Mouse (Mus musculus) forebrain, embryonic 11.5 days (tissue): Measurements from ENCODE around the gene Rab11b. TPM values are rescaled to one million over a fixed set of nuclear protein-coding genes. Genes with fewer than 3 reads are reported as not detected.

Source experiments
- polyA plus RNA-seq: library from polyadenylated mRNA; unstranded; fragments of >200 nt; fragmentation: Nextera tagmentation; extraction: Ambion mirVana; gene quantifications from 2 replicates; pipeline ENCODE4 v1.2.1, GENCODE M21; 2014

The Rab11b gene
- polyA plus RNA-seq, 1 experiment from 2014 or later, result 330 TPM

Other genes with a start within 250 kb of the Rab11b start
- 51.2 and 54.7 TPM in 2 replicates for gene Adamts10, start 236.3 kb downstream of the Rab11b start, polyA plus RNA-seq
- 1.5 and 2.2 TPM in 2 replicates for gene Myo1f, start 204.8 kb downstream of the Rab11b start, polyA plus RNA-seq
- 71.8 and 85.4 TPM in 2 replicates for gene Zfp414, start 131.4 kb downstream of the Rab11b start, polyA plus RNA-seq
- 0.61 and 1.2 TPM in 2 replicates for gene Pram1, start 122.5 kb downstream of the Rab11b start, polyA plus RNA-seq
- gene Hnrnpm, start 73.7 kb downstream of the Rab11b start, polyA plus RNA-seq, result 574 and 590 TPM in 2 replicates
- 39.3 and 40.1 TPM in 2 replicates for gene March2, start 41.9 kb downstream of the Rab11b start, polyA plus RNA-seq
- 16.6 and 20.9 TPM in 2 replicates for gene Angptl4, start 21.3 kb upstream of the Rab11b start, polyA plus RNA-seq
- gene Kank3, start 50.0 kb upstream of the Rab11b start, polyA plus RNA-seq, result 30.4 and 31.1 TPM in 2 replicates
- gene Rps28, start 64.0 kb upstream of the Rab11b start, polyA plus RNA-seq, result 758 and 759 TPM in 2 replicates
- gene Ndufa7, start 64.0 kb upstream of the Rab11b start, polyA plus RNA-seq, result 374 and 400 TPM in 2 replicates
- 62.9 and 74.6 TPM in 2 replicates for gene Cd320, start 82.6 kb upstream of the Rab11b start, polyA plus RNA-seq
- not detected in 2 replicates for gene Gm7029, start 113.3 kb upstream of the Rab11b start, polyA plus RNA-seq
- gene Kifc1, start 130.1 kb upstream of the Rab11b start, polyA plus RNA-seq, result 16.0 and 20.4 TPM in 2 replicates
- 0.24 TPM in 1 of 2 replicates, not detected in the other for gene Platr17, start 144.6 kb upstream of the Rab11b start, polyA plus RNA-seq
- gene Daxx, start 148.9 kb upstream of the Rab11b start, polyA plus RNA-seq, result 68.2 and 73.8 TPM in 2 replicates
- 13.9 and 15.5 TPM in 2 replicates for gene Tapbp, start 155.4 kb upstream of the Rab11b start, polyA plus RNA-seq
- 13.0 and 14.9 TPM in 2 replicates for gene Zbtb22, start 155.4 kb upstream of the Rab11b start, polyA plus RNA-seq
- gene Rgl2, start 169.0 kb upstream of the Rab11b start, polyA plus RNA-seq, result 48.0 and 51.5 TPM in 2 replicates
- 202 and 214 TPM in 2 replicates for gene Pfdn6, start 179.8 kb upstream of the Rab11b start, polyA plus RNA-seq
- 42.6 and 47.2 TPM in 2 replicates for gene Wdr46, start 180.1 kb upstream of the Rab11b start, polyA plus RNA-seq
- gene B3galt4, start 191.0 kb upstream of the Rab11b start, polyA plus RNA-seq, result 4.0 and 4.3 TPM in 2 replicates
- gene Vps52, start 195.3 kb upstream of the Rab11b start, polyA plus RNA-seq, result 44.0 and 46.8 TPM in 2 replicates
- 1,265 and 1,326 TPM in 2 replicates for gene Rps18, start 195.5 kb upstream of the Rab11b start, polyA plus RNA-seq
- gene H2-K1, start 239.8 kb upstream of the Rab11b start, polyA plus RNA-seq, result 35.7 and 40.1 TPM in 2 replicates